In the genomic region with DNA sequence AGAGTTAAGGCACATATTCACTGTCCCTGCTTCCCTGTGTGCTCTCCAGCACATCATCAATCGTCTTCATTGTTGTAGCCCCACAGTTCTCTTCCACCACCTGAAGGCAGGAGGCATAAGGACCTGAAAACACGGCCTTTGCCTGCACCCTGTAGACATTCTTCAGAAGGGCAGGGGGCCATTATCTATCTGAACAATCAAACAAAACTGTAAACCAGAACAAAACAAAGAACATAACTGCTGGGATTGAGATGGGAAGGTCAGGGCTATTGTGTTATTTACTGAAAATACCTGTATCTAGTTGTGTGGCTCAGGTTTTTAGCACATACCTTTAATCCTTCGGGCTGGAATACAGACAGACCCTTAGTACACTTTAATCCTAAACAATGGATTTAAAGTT, we compare ENCODE assay signal across 30 mouse cellular contexts.
"Had no signal": no experiment of that assay in that cellular context is flagged by ENCODE, and none has a peak within 500 bp of the region (broad histone marks: within the 10 kb centered on the region; RNA-seq: fewer than 3 reads in every experiment).

No protein-coding gene starts in this region.

- H3K9ac ChIP-seq: heart, embryonic 12.5 days; heart, embryonic 13.5 days; heart, embryonic 15.5 days; hindbrain, embryonic 12.5 days; hindbrain, embryonic 13.5 days; hindbrain, embryonic 14.5 days; hindbrain, embryonic 15.5 days; intestine, embryonic 15.5 days; kidney, embryonic 15.5 days had no signal

- H3K4me3 ChIP-seq: heart, embryonic 12.5 days; heart, embryonic 13.5 days; heart, embryonic 15.5 days; hindbrain, embryonic 10.5 days; hindbrain, embryonic 12.5 days; hindbrain, embryonic 13.5 days; hindbrain, embryonic 15.5 days; intestine, embryonic 15.5 days; kidney, embryonic 15.5 days; layer of hippocampus, adult 2 months; left cerebral cortex, adult 2 months had no signal

- H3K4me1 ChIP-seq: heart, embryonic 12.5 days; heart, embryonic 13.5 days; heart, embryonic 15.5 days; hindbrain, embryonic 12.5 days; hindbrain, embryonic 13.5 days; hindbrain, embryonic 15.5 days; intestine, embryonic 15.5 days had no signal

- DNase-seq: heart, postnatal 10 days; heart, postnatal 14 days; heart, postnatal 36 days; heart, postnatal 4 days; kidney, adult 11 months; kidney, adult 18-20 months; kidney, adult 2 months; kidney, adult 8-10 months; kidney, adult 9 months; kidney, postnatal 10 days; kidney, postnatal 14 days; kidney, postnatal 25 days; kidney, postnatal 36 days; kidney, postnatal 4 days; layer of hippocampus, adult 9-11 months; layer of hippocampus, postnatal 36 days had no signal

- H3K36me3 ChIP-seq: heart, embryonic 12.5 days; heart, embryonic 13.5 days; heart, embryonic 15.5 days; hindbrain, embryonic 10.5 days; hindbrain, embryonic 12.5 days; hindbrain, embryonic 13.5 days; hindbrain, embryonic 15.5 days; intestine, embryonic 15.5 days; kidney, embryonic 15.5 days had no signal

- H3K9me3 ChIP-seq: heart, embryonic 12.5 days; heart, embryonic 13.5 days; heart, embryonic 15.5 days; hindbrain, embryonic 10.5 days; hindbrain, embryonic 12.5 days; hindbrain, embryonic 13.5 days; hindbrain, embryonic 15.5 days; intestine, embryonic 15.5 days; kidney, embryonic 15.5 days had no signal

- H3K27me3 ChIP-seq: heart, embryonic 12.5 days; heart, embryonic 13.5 days; heart, embryonic 15.5 days; hindbrain, embryonic 12.5 days; hindbrain, embryonic 13.5 days; hindbrain, embryonic 15.5 days; intestine, embryonic 15.5 days; kidney, embryonic 15.5 days had no signal

- H3K27ac ChIP-seq: heart, embryonic 13.5 days; heart, embryonic 15.5 days; hindbrain, embryonic 10.5 days; hindbrain, embryonic 12.5 days; hindbrain, embryonic 13.5 days; hindbrain, embryonic 14.5 days; hindbrain, embryonic 15.5 days; hindbrain, postnatal 0 days; intestine, embryonic 15.5 days; kidney, embryonic 15.5 days; kidney, postnatal 0 days; layer of hippocampus, adult 2 months; left cerebral cortex, adult 2 months had no signal
